Mouse (Mus musculus) megakaryocyte, adult 5-6 weeks (primary cell): ENCODE results near the gene Slc39a3. TPM values are rescaled to one million over a fixed set of nuclear protein-coding genes. Genes with fewer than 3 reads are reported as not detected.
"Not testable (repeated sequence)": the region's sequence is repeated elsewhere in the genome, so short reads cannot be mapped to it uniquely, and the experiment has no call there.

Experiments used
- ATAC-seq: 2 replicates; pipeline ENCODE4 v1.8.0; 2016; ENCODE audit warnings: mild to moderate bottlenecking, inconsistent platforms; ENCODE audit not compliant: poor library complexity, severe bottlenecking
- total RNA-seq, 2 experiments: library from RNA; stranded (forward) in 1 of 2; stranded (reverse) in 1 of 2; fragments of 153-499, 151-499 nt in 1 of 2; fragments of 221-1000, 200-1000 nt in 1 of 2; gene quantifications; 2 replicates each; pipeline versions ENCODE4 v1.2.3 to v1.2.4; 2015 to 2017

Slc39a3 gene
- total RNA-seq, 2 experiments from 2014 or later: 3.9 to 6.2 TPM

DNA sequence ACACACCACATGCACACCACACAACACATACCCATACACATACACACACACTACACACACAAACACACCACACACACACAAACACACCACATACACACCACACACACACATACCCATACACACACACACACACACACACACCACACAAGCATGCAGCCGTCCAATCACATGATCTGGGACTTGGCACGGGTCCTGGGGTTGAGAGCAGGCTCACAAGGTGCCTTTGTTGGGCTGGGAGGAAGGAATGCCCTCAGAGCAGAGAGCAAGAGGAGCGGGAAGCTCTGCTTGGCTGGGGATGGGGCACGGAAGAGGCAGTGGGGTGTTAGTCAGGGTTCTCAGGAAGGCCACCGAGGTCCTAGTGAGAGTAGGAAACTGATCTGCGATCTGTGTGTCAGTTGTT is 26.4 kb downstream of the Slc39a3 start:
- no peak for ATAC-seq

DNA sequence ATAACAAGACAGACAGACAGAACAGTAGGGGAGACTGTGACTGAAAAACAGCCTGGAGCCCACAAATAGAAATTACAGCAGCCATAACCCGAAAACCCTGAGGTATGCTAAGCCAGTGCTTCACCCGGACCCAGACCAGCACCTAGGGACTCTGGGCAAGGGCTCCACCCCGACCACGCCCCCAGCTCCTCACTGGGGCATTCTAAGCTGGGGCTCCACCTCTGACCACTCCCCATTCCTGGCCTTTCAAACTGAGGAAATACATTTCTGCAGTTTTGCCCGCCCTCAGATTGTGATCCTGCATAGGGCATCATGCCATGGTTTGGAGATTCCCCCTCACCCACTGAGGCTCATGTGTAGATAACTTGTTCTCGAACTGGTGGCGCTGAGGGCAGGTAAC is 30.0 kb downstream of the Slc39a3 start:
- ATAC-seq: no peak

DNA sequence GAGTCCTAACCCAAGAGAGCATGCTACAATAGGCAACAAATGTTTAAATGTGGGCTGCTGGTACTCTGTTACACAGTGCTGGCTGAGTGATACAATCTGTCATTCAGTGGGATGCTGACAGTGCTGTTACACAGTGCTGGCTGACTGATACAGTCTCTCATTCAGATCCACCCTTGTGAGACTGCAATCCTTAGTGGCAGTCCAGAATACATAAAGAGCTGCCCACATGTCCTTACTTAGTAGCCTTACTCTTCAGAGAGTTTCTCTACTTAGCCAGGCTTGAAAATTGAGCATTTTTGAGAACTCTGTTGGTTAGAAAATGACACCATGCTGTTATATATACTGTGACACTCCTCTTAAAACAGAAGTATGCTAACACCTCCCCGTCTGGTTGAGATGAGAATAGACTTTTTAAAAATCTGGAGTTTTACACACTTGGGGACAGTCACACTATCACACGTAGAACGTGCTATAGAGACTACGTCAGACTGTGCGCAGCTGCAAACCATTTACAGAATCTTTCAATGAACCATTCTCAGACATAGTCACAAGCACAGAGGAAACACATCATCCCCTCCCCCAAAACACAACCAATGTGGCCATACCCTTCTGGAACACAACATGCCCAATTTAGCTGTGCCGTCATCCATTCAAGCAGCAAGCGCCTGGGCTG is 31.1 kb downstream of the Slc39a3 start:
- no peak for ATAC-seq

DNA sequence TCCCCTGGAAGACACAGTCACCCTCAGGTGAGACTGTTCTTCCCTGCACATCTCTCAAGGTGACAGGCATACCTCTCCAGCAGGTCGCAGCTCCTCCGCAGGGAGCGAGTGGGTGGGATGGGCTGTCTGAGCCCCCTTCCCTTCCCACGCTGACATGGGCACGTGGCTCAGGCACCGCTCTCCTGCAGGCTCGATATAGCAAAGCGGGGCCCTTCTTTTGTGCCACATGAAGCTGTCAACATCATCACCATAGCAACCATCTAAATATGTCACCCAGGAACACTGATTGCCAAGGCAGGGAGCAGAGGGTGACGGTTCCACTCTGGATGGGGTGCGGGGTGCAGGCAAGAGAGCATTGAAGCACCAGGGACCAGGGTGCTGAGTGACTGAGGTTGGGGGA is 36.1 kb downstream of the Slc39a3 start:
- ATAC-seq: no peak

DNA sequence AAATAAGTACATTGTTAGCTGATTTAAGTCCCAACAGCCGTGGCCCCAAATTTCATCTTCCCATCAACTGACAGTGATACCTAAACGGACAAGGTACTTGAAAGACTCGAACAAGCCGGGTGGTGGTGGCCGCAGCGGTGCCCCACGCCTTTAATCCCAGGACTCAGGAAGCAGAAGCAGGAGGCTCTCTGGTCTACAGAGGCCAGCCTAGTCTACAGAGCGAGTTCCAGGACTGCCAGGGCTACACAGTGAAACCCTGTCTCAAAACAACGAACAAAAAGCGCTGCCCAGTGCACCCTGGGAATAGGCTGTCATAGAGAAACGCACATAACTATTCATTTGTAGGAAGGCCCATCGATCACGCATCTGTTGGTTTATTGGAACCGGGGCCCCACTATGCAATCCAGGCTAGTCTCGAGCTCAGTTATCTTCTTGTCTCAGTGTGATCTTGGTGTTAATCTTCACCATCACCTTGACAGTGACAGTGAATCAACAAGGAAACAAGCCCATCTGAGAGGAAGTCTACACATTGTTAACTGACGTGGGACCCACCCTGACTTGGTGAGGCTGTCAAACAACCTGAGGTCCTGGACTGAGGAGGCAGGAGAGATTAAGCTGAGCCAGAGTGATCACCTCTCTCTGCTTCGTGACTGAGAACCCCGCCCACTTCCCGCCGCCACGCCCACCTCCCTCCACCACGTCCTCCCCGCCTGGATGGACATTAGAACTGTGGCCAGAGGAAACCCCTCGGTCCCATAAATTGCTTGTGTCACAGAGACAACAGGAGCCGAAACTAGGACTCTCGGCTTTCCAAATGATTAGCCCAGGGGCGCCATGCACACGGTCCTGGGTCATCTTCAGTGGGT is 36.8 kb downstream of the Slc39a3 start:
- no peak for ATAC-seq

DNA sequence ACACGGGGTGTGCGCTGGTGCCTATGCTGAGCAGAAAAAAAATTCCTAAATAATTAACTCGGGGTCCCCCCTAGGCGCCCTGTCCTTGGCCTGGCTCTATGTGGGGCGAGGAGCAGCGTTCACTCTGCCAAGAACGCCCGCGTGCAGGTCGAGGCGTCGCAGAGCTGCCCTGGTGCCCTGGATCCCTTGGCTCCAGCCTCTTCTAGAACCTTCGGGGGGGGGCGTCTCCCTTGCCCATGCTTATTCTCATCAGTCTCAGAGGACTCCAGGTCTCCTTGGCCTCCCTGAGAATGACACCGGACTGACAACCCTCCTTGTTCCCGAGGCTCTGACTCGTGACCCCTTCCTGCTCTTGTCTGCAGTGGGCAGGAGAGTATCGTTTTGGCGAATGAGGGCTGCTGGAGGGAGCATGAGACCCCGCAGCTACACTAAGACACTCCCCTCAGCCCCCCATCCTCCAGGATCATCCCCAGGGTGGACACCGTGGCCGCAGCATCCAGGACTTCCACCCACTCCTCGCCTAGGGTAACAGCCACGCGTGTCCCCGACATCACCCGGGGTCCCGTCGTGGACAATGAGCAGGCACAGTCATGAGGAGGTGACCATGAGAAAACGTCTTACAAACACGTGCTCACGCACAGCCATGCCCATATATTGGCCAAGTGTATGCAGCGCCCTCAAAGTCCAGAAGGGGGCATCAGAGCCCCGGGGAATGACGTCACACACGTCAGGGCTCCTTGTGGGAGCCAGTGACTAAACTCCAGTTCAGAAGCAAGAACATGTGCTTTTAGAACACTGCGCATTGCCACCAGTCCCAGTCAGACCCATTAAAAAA is 37.6 kb downstream of the Slc39a3 start:
- peak; percentile 83 for ATAC-seq

DNA sequence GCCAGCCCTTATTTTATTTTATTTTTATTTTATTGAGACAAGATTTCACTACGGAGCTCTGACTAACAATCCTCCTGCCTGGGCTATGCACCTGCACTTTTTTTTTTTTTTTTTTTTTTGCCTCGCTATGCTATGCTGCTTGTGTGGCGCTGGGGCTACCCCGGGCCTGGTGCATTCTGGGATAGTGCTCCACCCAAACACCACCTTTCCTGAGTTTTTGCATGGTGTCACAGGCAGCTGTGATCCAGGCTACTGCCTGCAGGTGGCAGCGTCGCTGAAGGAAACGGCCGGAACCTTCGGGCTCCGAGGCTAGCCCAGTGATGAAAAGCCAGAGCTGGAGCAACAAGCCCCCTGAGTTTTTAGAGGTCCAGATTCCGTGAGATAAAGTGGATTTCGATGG is 38.4 kb downstream of the Slc39a3 start:
- peak; percentile 65 for ATAC-seq

DNA sequence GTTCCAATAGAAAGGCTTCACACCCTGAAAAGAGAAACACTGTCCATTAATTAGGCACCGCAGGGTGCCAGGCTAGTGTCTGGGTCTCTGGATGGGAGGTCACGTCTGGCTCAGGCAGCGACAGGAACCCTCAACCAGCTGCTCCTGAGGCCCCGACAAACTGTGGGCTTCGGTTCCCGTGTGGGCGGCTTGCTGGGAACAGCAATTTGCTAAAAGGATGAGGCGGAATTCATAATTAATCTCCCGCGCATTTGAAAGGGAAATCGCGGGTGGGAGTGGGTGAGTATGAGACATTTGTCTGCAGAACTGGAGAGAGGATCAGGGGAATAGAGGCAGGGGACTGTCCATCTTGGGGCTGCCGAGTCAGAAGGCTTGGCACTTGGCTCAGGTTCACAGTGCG is 39.2 kb downstream of the Slc39a3 start:
- no peak for ATAC-seq

DNA sequence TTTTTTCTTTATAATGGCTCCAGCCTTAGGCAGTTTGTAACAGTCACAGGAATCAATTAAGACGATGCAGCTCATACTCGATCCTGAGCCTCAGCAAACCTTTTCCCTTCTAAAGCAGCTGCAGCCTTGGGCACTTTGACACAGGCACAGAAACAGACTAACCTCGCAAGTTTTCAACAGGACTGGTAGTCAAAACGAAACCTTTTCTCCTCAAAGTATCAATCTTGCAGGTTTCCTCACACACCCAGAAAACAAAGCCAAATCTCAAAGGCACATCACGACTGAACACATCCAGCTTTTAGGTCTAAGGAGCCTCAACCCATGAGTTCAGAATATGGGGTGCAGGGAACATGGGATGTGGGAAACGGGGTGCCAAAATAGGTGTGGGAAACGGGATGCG is 39.9 kb downstream of the Slc39a3 start:
- ATAC-seq: no peak

DNA sequence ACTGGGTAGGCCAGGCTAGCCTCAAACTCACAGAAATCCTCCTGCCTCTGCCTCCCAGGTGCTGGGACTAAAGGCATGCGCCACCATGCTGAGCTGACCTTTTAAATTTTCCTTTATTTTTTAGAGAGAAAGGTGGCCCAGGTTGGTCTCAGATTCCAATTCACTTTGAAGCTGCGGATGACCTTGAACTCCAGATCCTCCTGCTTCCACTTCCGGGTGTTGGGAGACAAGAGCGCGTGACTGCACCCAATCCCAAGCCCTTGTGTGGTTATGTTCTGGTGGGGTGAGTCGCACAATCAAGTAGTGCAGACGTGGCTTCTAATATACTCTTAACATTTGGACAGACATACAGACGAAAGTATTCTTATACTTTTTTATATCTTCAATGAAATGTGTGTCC is 40.7 kb downstream of the Slc39a3 start:
- ATAC-seq: no peak

DNA sequence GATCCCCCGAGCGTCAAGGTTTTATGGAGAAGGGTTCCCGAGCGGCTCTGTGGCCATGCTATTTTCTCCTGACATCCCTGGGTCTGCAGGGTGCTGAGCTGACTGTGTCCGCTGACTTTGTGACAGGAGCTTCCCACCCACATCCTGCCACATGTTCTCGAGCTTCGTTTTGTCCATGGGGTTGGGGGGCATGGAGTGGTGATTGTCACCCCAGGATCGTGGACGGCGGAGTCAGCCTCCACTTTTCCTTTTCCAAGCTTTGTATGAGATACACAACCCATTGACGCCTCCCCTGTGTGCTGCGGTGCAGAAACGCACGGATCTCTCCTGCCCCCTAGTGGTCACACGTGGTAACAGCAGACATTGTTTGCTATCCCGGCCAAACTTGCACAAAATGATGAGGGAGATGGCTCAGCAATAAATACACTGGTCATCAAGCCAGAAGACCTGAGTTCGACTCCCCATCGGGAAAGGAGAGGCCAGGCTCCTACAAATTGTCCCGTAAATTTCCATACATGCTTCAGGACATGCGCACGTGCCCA is 42.1 kb downstream of the Slc39a3 start:
- ATAC-seq: peak; percentile 68

DNA sequence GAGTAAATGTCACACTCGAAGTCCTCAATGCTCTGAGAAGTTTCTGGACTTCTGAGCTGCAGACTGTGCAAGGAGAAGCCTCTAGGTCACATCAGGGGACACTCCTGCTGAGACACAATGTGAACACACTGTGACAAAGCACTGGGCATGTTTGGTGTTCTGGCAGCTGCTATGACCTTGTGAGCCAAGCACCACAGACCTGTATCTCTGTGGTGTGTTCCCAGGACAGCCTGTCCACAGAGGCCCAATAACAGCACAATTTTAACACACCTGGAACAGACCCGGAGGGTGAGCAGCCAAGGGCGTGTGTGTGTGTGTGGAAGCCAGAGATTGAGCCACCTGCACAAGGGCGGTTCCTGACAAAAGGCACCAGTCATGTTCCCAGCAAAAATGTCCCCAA is 42.6 kb downstream of the Slc39a3 start:
- no peak for ATAC-seq

DNA sequence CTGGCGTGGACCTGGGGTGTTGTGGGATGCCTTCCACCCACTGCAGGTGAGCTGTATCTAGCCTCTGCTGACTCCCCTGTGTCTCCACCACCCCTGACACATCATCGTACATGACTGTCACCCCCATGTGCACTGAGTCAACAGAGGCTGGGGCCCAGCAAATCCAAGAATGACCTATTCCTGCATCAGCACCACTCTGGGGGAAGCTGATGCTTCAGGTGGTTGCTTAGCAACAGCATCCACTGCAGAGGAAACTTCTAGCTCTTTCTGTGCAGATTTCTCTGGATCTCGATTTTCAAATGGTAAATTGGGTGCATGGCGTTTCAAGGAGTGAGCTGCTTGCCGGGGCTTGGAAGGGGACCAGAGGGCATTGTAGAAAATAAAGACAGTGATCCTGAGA is 44.0 kb downstream of the Slc39a3 start:
- no peak for ATAC-seq

DNA sequence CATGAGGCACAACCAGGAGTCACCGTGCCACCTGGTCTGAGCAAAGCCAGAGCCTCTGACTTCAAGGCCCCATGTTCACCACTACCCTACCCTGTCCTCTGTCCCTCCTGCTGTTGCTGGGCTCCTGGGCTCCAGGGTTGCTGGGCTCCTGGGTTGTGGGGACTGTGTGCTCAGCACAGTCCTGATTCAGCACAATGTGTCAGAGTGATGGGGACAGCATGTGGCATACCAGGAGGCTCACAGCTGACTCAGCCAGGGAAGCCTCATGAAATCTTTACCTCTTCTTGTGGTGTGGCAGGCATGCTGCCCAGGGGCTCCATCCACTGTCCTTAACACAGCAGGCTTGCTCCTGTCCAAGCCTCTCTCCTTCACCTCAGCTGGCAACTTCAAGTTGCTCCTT is 45.3 kb downstream of the Slc39a3 start:
- no peak for ATAC-seq

DNA sequence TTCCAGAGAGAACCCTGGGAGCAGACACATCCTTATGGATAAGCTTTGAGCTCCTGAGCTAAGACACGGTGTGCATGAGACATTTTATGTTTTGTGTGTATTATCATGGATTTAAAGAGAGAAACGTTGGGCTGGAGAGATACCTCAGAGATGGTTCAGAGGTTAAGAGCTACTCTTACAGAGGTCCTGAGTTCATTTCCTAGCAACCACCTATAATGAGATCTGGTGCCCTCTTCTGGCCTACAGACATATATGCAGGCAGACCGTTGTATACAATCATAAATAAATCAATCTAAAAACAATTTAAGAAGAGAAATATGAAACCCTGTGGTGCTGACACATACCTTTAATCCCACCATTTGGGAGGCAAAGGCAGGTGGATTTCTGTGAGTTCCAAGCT is 46.2 kb downstream of the Slc39a3 start:
- ATAC-seq: 0 out of 2 replicates have a peak, but pooled peaks have one; percentile 33

DNA sequence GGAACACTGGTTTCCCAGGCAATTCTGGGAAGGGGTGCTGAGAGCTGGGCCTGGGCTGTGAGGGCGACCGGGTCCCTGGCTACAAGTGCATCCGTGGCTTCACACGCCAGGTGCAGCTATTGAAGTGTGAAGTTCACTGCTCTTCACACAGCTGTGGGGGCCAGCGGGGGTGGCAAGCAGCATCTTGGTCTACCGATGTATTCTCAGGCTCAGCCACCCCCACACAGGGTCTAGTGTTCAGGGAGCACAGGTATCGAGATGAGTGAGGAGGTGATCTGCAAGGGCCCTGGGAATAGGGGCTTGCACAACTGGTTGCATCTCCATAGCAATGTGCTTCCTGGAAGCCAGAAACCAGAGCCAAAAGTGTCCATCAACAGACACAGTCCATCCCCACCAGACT is 46.8 kb downstream of the Slc39a3 start:
- no peak for ATAC-seq

DNA sequence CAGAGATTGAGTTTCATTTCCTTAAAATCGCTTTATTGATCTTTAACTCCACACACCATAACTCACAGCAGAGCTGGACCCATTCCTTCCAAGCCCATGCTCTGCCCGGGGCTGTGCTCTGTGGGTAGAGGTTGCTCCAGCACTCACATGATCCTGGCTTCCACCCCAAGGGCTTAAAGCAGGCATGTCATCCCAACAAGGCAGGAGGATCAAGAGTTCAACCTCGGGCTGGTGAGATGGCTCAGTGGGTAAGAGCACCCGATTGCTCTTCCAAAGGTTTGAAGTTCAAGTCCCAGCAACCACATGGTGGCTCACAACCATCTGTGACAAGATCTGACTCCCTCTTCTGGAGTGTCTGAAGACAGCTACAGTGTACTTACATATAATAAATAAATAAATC is 47.4 kb downstream of the Slc39a3 start:
- ATAC-seq: not testable (repeated sequence)

DNA sequence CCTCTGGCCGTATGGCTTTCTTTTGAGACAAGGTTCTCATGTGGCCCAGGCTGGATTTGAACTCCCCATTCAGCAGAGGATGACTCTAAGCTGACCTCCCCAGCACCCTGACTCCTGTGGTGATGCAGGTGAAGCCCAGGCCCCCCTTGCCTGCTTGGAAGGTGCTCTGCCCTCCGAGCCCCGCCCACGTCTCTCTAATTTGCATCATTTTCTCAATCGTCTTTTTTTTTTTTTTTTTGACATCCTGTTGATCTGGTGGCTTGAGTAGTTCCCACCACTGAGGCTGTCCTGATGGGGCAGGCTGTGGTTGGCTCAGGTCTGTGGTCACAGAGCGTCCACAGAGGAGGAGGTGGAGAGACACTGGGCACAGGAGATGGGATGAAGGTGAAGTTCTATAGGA is 47.8 kb downstream of the Slc39a3 start:
- no peak for ATAC-seq

DNA sequence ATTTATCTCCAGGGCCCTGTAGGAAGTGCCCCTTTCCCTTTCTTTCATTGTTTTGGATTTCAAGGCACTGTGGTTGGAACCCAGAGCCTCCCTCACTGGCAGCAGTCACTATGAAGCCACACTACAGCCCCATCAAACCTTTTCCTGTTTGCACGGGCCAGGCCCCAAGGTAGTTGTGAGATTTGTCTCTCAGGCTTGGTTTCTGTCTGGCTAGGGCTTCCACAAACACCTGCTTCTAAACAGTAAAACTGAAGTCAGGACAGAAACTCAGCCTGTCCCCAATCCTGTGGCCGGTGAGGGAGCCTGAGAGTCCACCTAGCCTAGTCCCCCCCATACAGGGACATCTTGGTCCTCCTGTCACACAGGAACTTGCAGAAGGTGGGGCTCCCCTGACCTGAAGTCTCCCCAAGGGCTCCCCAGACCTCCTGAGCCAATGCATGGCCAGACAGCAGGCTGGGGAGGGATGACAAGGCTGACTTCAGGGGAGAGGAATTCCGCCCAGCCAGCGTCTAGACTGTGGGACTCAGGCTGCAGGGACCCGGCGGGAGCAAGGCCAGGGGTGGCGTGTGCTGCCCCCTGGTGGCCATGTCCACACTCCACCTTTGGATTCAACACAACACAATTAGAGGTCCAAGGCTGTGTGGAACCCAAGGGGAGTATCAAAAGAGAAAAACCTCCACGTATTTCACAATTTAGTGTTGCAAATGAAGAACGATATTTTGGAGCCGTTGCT is 49.4 kb downstream of the Slc39a3 start:
- peak; percentile 89 for ATAC-seq

DNA sequence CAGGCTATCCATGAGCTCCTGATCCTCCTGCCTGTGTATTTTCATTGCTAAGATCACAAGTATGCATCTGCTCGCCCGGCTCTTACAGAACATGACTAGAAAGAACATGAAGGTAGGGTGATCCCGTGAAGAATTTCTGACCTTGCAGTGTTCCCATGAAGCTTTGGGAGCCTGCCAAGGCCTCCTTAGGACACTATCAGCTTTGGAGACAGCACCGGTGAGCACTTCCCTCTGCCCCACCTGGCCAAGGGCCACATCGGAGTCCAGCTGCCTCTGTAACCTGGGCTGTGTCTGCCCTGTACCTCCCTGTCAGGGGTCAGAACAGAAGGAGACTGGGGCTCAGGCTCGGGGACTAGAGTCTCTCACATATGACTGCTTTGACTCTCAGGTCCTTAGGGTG is 50.5 kb downstream of the Slc39a3 start:
- ATAC-seq: no peak
